Mouse (Mus musculus): ENCODE measurements around the gene Sorbs2. TPM values are rescaled to one million over a fixed set of nuclear protein-coding genes. Genes with fewer than 3 reads are reported as not detected.
A peak's percentile ranks its signal among the peaks of the same experiment; 100 is the strongest.

Gene Sorbs2
- polyA plus RNA-seq, 1 experiment from 2014 or later: 54.8 TPM

- Histone ChIP-seq H3K36me3 (ENCODE audit: control insufficient read depth, insufficient read depth, low read length) (no peaks in the 10 kb centered on the region), H3K4me2 (replicated peaks; ENCODE audit: low read depth, low read length) (no peak overlapping the region), H3K27me3 (ENCODE audit: control insufficient read depth, insufficient read depth, low read length) (no peaks in the 10 kb centered on the region), H3K9me3 (ENCODE audit: control insufficient read depth, low read length) (no peaks in the 10 kb centered on the region), H3K27ac (ENCODE audit: low read depth, low read length) (no peak overlapping the region), H3K4me1 (ENCODE audit: control insufficient read depth, insufficient read depth, low read length) (no peaks in the 10 kb centered on the region), H3K4me3 (ENCODE audit: low read length) (no peak overlapping the region), H3K9ac (ENCODE audit: low read depth, low read length) (no peak overlapping the region)
- 85% methylated on average over 2 of the region's 2 CpGs for WGBS
- ATAC-seq (ENCODE audit: low FRiP score, low TSS enrichment): no peak
Observed at GRCm38 (mm10) chr8:45829985-45830548, 322.5 kb downstream of the Sorbs2 start.

GRCm38 (mm10) chr8:45833896-45834295 is 326.3 kb downstream of the Sorbs2 start:
- no peak for ATAC-seq (ENCODE audit: low FRiP score, low TSS enrichment)
- no peak overlapping the region for H3K4me2 ChIP-seq (replicated peaks; ENCODE audit: low read depth, low read length)
- no peak overlapping the region for H3K9ac ChIP-seq (ENCODE audit: low read depth, low read length)
- no peaks in the 10 kb centered on the region for H3K9me3 ChIP-seq (ENCODE audit: control insufficient read depth, low read length)
- no peaks in the 10 kb centered on the region for H3K27me3 ChIP-seq (ENCODE audit: control insufficient read depth, insufficient read depth, low read length)
- H3K36me3 ChIP-seq (ENCODE audit: control insufficient read depth, insufficient read depth, low read length): no peaks in the 10 kb centered on the region
- 75% methylated on average over 2 of the region's 2 CpGs for WGBS
- no peak overlapping the region for H3K4me3 ChIP-seq (ENCODE audit: low read length)
- no peak overlapping the region for H3K27ac ChIP-seq (ENCODE audit: low read depth, low read length)
- H3K4me1 ChIP-seq (ENCODE audit: control insufficient read depth, insufficient read depth, low read length): no peaks in the 10 kb centered on the region

- Histone ChIP-seq H3K9ac (ENCODE audit: low read depth, low read length) (no peak overlapping the region), H3K9me3 (ENCODE audit: control insufficient read depth, low read length) (no peaks in the 10 kb centered on the region)
- 86% methylated on average over 5 of the region's 5 CpGs for WGBS
Observed at GRCm38 (mm10) chr8:45843306-45843705, 335.7 kb downstream of the Sorbs2 start.

GRCm38 (mm10) chr8:45844097-45844885 is 336.7 kb downstream of the Sorbs2 start:
- no peak for ATAC-seq (ENCODE audit: low FRiP score, low TSS enrichment)
- H3K27ac ChIP-seq (ENCODE audit: low read depth, low read length): no peak overlapping the region
- WGBS: 82% methylated on average over 6 of the region's 6 CpGs

More at GRCm38 (mm10) chr8:45843306-45843705, 335.7 kb downstream of the Sorbs2 start:
- H3K27me3 ChIP-seq (ENCODE audit: control insufficient read depth, insufficient read depth, low read length): no peaks in the 10 kb centered on the region; the same call in 1 of the 2 replicates
- H3K4me2 ChIP-seq (replicated peaks; ENCODE audit: low read depth, low read length): no peak overlapping the region
- H3K36me3 ChIP-seq (ENCODE audit: control insufficient read depth, insufficient read depth, low read length): no peaks in the 10 kb centered on the region
- no peak overlapping the region for H3K4me3 ChIP-seq (ENCODE audit: low read length)
- H3K27ac ChIP-seq (ENCODE audit: low read depth, low read length): no peak overlapping the region
- no peak for ATAC-seq (ENCODE audit: low FRiP score, low TSS enrichment)
- peaks cover 14% of the 10 kb centered on the region; the same call in 1 of the 2 replicates for H3K4me1 ChIP-seq (ENCODE audit: control insufficient read depth, insufficient read depth, low read length)

GRCm38 (mm10) chr8:45844911-45845481 is 337.4 kb downstream of the Sorbs2 start:
- Histone ChIP-seq H3K9ac (ENCODE audit: low read depth, low read length) (no peak overlapping the region), H3K36me3 (ENCODE audit: control insufficient read depth, insufficient read depth, low read length) (no peaks in the 10 kb centered on the region), H3K4me3 (ENCODE audit: low read length) (no peak overlapping the region), H3K27ac (ENCODE audit: low read depth, low read length) (no peak overlapping the region; the same call in 1 of the 2 replicates), H3K4me2 (replicated peaks; ENCODE audit: low read depth, low read length) (no peak overlapping the region; the same call in 1 of the 2 replicates), H3K27me3 (ENCODE audit: control insufficient read depth, insufficient read depth, low read length) (no peaks in the 10 kb centered on the region; the same call in 1 of the 2 replicates), H3K4me1 (ENCODE audit: control insufficient read depth, insufficient read depth, low read length) (peaks cover 10% of the 10 kb centered on the region; the same call in 1 of the 2 replicates), H3K9me3 (ENCODE audit: control insufficient read depth, low read length) (no peaks in the 10 kb centered on the region)
- 44% methylated on average over 14 of the region's 14 CpGs for WGBS
- no peak for ATAC-seq (ENCODE audit: low FRiP score, low TSS enrichment)

More at GRCm38 (mm10) chr8:45844097-45844885, 336.7 kb downstream of the Sorbs2 start:
- Histone ChIP-seq H3K9ac (ENCODE audit: low read depth, low read length) (no peak overlapping the region), H3K4me3 (ENCODE audit: low read length) (no peak overlapping the region), H3K4me1 (ENCODE audit: control insufficient read depth, insufficient read depth, low read length) (peaks cover 14% of the 10 kb centered on the region; the same call in 1 of the 2 replicates), H3K36me3 (ENCODE audit: control insufficient read depth, insufficient read depth, low read length) (no peaks in the 10 kb centered on the region), H3K27me3 (ENCODE audit: control insufficient read depth, insufficient read depth, low read length) (no peaks in the 10 kb centered on the region; the same call in 1 of the 2 replicates), H3K9me3 (ENCODE audit: control insufficient read depth, low read length) (no peaks in the 10 kb centered on the region), H3K4me2 (replicated peaks; ENCODE audit: low read depth, low read length) (no peak overlapping the region)

- 64% methylated on average over 4 of the region's 4 CpGs for WGBS
- Histone ChIP-seq H3K36me3 (ENCODE audit: control insufficient read depth, insufficient read depth, low read length) (no peaks in the 10 kb centered on the region), H3K4me3 (ENCODE audit: low read length) (no peak overlapping the region), H3K4me1 (ENCODE audit: control insufficient read depth, insufficient read depth, low read length) (peaks cover 10% of the 10 kb centered on the region; the same call in 1 of the 2 replicates), H3K27ac (ENCODE audit: low read depth, low read length) (no peak overlapping the region), H3K9ac (ENCODE audit: low read depth, low read length) (no peak overlapping the region), H3K9me3 (ENCODE audit: control insufficient read depth, low read length) (no peaks in the 10 kb centered on the region), H3K4me2 (replicated peaks; ENCODE audit: low read depth, low read length) (no peak overlapping the region), H3K27me3 (ENCODE audit: control insufficient read depth, insufficient read depth, low read length) (no peaks in the 10 kb centered on the region; the same call in 1 of the 2 replicates)
- no peak for ATAC-seq (ENCODE audit: low FRiP score, low TSS enrichment)
Observed at GRCm38 (mm10) chr8:45845906-45846305, 338.3 kb downstream of the Sorbs2 start.

GRCm38 (mm10) chr8:45855118-45855517 is 347.5 kb downstream of the Sorbs2 start:
- 0 out of 2 replicates have a peak, but pooled peaks cover 9% of the 10 kb centered on the region for H3K4me1 ChIP-seq (ENCODE audit: control insufficient read depth, insufficient read depth, low read length)
- no peaks in the 10 kb centered on the region for H3K27me3 ChIP-seq (ENCODE audit: control insufficient read depth, insufficient read depth, low read length)
- no peak overlapping the region for H3K27ac ChIP-seq (ENCODE audit: low read depth, low read length)
- H3K4me2 ChIP-seq (replicated peaks; ENCODE audit: low read depth, low read length): no peak overlapping the region
- no peaks in the 10 kb centered on the region for H3K9me3 ChIP-seq (ENCODE audit: control insufficient read depth, low read length)
- H3K36me3 ChIP-seq (ENCODE audit: control insufficient read depth, insufficient read depth, low read length): no peaks in the 10 kb centered on the region
- no peak for ATAC-seq (ENCODE audit: low FRiP score, low TSS enrichment)
- H3K9ac ChIP-seq (ENCODE audit: low read depth, low read length): no peak overlapping the region
- no peak overlapping the region for H3K4me3 ChIP-seq (ENCODE audit: low read length)
- 88% methylated on average over 4 of the region's 4 CpGs for WGBS

GRCm38 (mm10) chr8:45857734-45858133 is 350.1 kb downstream of the Sorbs2 start:
- no peaks in the 10 kb centered on the region for H3K27me3 ChIP-seq (ENCODE audit: control insufficient read depth, insufficient read depth, low read length)
- H3K9ac ChIP-seq (ENCODE audit: low read depth, low read length): no peak overlapping the region
- H3K4me1 ChIP-seq (ENCODE audit: control insufficient read depth, insufficient read depth, low read length): 0 out of 2 replicates have a peak, but pooled peaks cover 9% of the 10 kb centered on the region
- no peaks in the 10 kb centered on the region for H3K9me3 ChIP-seq (ENCODE audit: control insufficient read depth, low read length)
- peak; percentile 76; the same call in 1 of the 2 replicates for ATAC-seq (ENCODE audit: low FRiP score, low TSS enrichment)
- no peaks in the 10 kb centered on the region for H3K36me3 ChIP-seq (ENCODE audit: control insufficient read depth, insufficient read depth, low read length)
- 32% methylated on average over 5 of the region's 5 CpGs for WGBS
- no peak overlapping the region for H3K4me3 ChIP-seq (ENCODE audit: low read length)
- H3K27ac ChIP-seq (ENCODE audit: low read depth, low read length): no peak overlapping the region
- H3K4me2 ChIP-seq (replicated peaks; ENCODE audit: low read depth, low read length): no peak overlapping the region
